Mouse (Mus musculus) lung, postnatal 0 days (tissue): ENCODE results near the gene Abcb8. TPM values are rescaled to one million over a fixed set of nuclear protein-coding genes. Genes with fewer than 3 reads are reported as not detected.
A peak's percentile ranks its signal among the peaks of the same experiment; 100 is the strongest.

ENCODE experiments used
- ATAC-seq: fragments of 200-750 bp; cut with Nextera tagmentation; 2 replicates; pipeline ENCODE4 v1.8.0; 2017; ENCODE audit warnings: moderate library complexity
- DNase-seq: peaks from one replicate; pipeline ENCODE4 v3.0.0-alpha.2; 2016; ENCODE audit warnings: low spot score
- H3K27ac ChIP-seq: fragments of 300-500 bp; sonication (generic); 2 replicates; pipeline ENCODE4 v1.5.1; 2014; ENCODE audit warnings: antibody characterized with exemption, mild to moderate bottlenecking, low read length, mixed read lengths
- H3K27me3 ChIP-seq: fragments of 300-500 bp; sonication (generic); replicated peaks from 2 replicates; pipeline ENCODE4 v1.6.1; 2014; ENCODE audit warnings: low read length, mixed read lengths; ENCODE audit not compliant: insufficient read depth
- H3K36me3 ChIP-seq: fragments of 300-500 bp; sonication (generic); 2 replicates; pipeline ENCODE4 v1.6.1; 2014; ENCODE audit warnings: low read length, mixed read lengths; ENCODE audit not compliant: insufficient read depth
- H3K4me1 ChIP-seq: fragments of 300-500 bp; sonication (generic); 2 replicates; pipeline ENCODE4 v1.6.1; 2014; ENCODE audit warnings: antibody characterized with exemption, low read depth, low read length, mixed read lengths; ENCODE audit not compliant: insufficient read depth
- H3K4me2 ChIP-seq: fragments of 300-500 bp; sonication (generic); replicated peaks from 2 replicates; pipeline ENCODE4 v1.6.1; 2014; ENCODE audit warnings: low read depth, mild to moderate bottlenecking, low read length, moderate library complexity, mixed read lengths
- H3K4me3 ChIP-seq: fragments of 300-500 bp; sonication (generic); 2 replicates; pipeline ENCODE4 v1.5.1; 2014; ENCODE audit warnings: low read depth, low read length
- H3K9ac ChIP-seq: fragments of 300-500 bp; sonication (generic); replicated peaks from 2 replicates; pipeline ENCODE4 v1.6.1; 2014; ENCODE audit warnings: low read depth, mild to moderate bottlenecking
- H3K9me3 ChIP-seq: fragments of 300-500 bp; sonication (generic); 2 replicates; pipeline ENCODE4 v1.6.1; 2016; ENCODE audit warnings: low read length, mixed read lengths
- CTCF ChIP-seq: IDR thresholded peaks from 2 replicates; pipeline ENCODE4 v1.5.1; 2016; ENCODE audit warnings: antibody characterized with exemption, mild to moderate bottlenecking
- EP300 ChIP-seq: IDR thresholded peaks from 2 replicates; pipeline ENCODE4 v1.6.1; 2016; ENCODE audit warnings: antibody characterized with exemption, mild to moderate bottlenecking, control low read depth
- WGBS: fragments of 180-500 bp; shearing (Covaris S2); extraction: QIAGEN DNeasy Blood & Tissue Kit; methylation state at CpG from one replicate; pipeline ENCODE4 v1.1.7; 2014; 5-methylcytosine and 5-hydroxymethylcytosine counted together
- polyA plus RNA-seq: library from polyadenylated mRNA; unstranded; fragments of >200 nt; fragmentation: Nextera tagmentation; extraction: Ambion mirVana; gene quantifications from 2 replicates; pipeline ENCODE4 v1.2.1, GENCODE M21; 2015

Gene Abcb8
- polyA plus RNA-seq, 1 experiment from 2014 or later: 25.6 TPM

- H3K4me3 ChIP-seq: no peak overlapping the region
- TF ChIP-seq EP300 (no peak), CTCF (no peak)
- no peak overlapping the region for H3K9ac ChIP-seq
- H3K4me1 ChIP-seq: no peaks in the 10 kb centered on the region
- 65% methylated on average over 3 of the region's 3 CpGs for WGBS
- DNase-seq: peak; percentile 3
- H3K9me3 ChIP-seq: no peaks in the 10 kb centered on the region
- no peak overlapping the region for H3K27ac ChIP-seq
- H3K4me2 ChIP-seq: no peak overlapping the region
- H3K36me3 ChIP-seq: peaks cover 5% of the 10 kb centered on the region; the same call in 1 of the 2 replicates
- no peak for ATAC-seq
- no peaks in the 10 kb centered on the region for H3K27me3 ChIP-seq
These were observed 12.0 kb downstream of the Abcb8 start for GRCm38 (mm10) chr5:24405389-24405876.

- DNase-seq (no peak), ATAC-seq (no peak)
- no peaks in the 10 kb centered on the region for H3K4me1 ChIP-seq
- H3K4me2 ChIP-seq: no peak overlapping the region
- TF ChIP-seq EP300 (no peak), CTCF (no peak)
- H3K36me3 ChIP-seq: peaks cover 5% of the 10 kb centered on the region; the same call in 1 of the 2 replicates
- no peak overlapping the region for H3K9ac ChIP-seq
- no peak overlapping the region for H3K27ac ChIP-seq
- WGBS: 70% methylated on average over 13 of the region's 13 CpGs
- H3K4me3 ChIP-seq: no peak overlapping the region
- H3K27me3 ChIP-seq: no peaks in the 10 kb centered on the region
- no peaks in the 10 kb centered on the region for H3K9me3 ChIP-seq
These were observed 15.2 kb downstream of the Abcb8 start for GRCm38 (mm10) chr5:24408651-24409050.

GRCm38 (mm10) chr5:24409466-24409865 is 16.0 kb downstream of the Abcb8 start:
- ATAC-seq: no peak
- Histone ChIP-seq H3K27me3 (no peaks in the 10 kb centered on the region), H3K4me1 (no peaks in the 10 kb centered on the region), H3K27ac (no peak overlapping the region), H3K4me2 (no peak overlapping the region), H3K4me3 (no peak overlapping the region), H3K9ac (no peak overlapping the region), H3K36me3 (peaks cover 5% of the 10 kb centered on the region; the same call in 1 of the 2 replicates), H3K9me3 (no peaks in the 10 kb centered on the region)
- 73% methylated on average over 2 of the region's 2 CpGs for WGBS
- TF ChIP-seq EP300 (no peak), CTCF (no peak)
- DNase-seq: no peak

- Histone ChIP-seq H3K4me2 (no peak overlapping the region), H3K27me3 (no peaks in the 10 kb centered on the region), H3K36me3 (no peaks in the 10 kb centered on the region), H3K4me1 (no peaks in the 10 kb centered on the region), H3K27ac (no peak overlapping the region), H3K4me3 (no peak overlapping the region), H3K9me3 (no peaks in the 10 kb centered on the region), H3K9ac (no peak overlapping the region)
- WGBS: 90% methylated on average over 2 of the region's 2 CpGs
- TF ChIP-seq EP300: no peak
- TF ChIP-seq CTCF: no peak
- DNase-seq: no peak
- no peak for ATAC-seq
These were observed 18.6 kb downstream of the Abcb8 start for GRCm38 (mm10) chr5:24412063-24412462.

GRCm38 (mm10) chr5:24413042-24413693 is 19.7 kb downstream of the Abcb8 start, which contains the start of gene Asic3:
Gene Asic3, plus strand, starts transcription at chr5:24413392.
- 42% methylated on average over 11 of the region's 11 CpGs for WGBS
- DNase-seq: no peak

GRCm38 (mm10) chr5:24413938-24414337 is 20.5 kb downstream of the Abcb8 start:
- 69% methylated on average over 13 of the region's 13 CpGs for WGBS
- Histone ChIP-seq H3K36me3 (no peaks in the 10 kb centered on the region), H3K4me1 (no peaks in the 10 kb centered on the region), H3K4me2 (no peak overlapping the region), H3K4me3 (no peak overlapping the region), H3K27me3 (no peaks in the 10 kb centered on the region), H3K9me3 (no peaks in the 10 kb centered on the region), H3K9ac (no peak overlapping the region), H3K27ac (no peak overlapping the region)
- no peak for DNase-seq
- no peak for ATAC-seq
- no peak for TF ChIP-seq CTCF
- TF ChIP-seq EP300: no peak

More at GRCm38 (mm10) chr5:24413042-24413693, 19.7 kb downstream of the Abcb8 start, which contains the start of gene Asic3:
- no peak for TF ChIP-seq EP300
- TF ChIP-seq CTCF: no peak
- H3K36me3 ChIP-seq: no peaks in the 10 kb centered on the region
- H3K9ac ChIP-seq: no peak within 1 kb of the TSS
- no peaks in the 10 kb centered on the region for H3K4me1 ChIP-seq
- H3K27me3 ChIP-seq: no peaks in the 10 kb centered on the region
- no peak within 1 kb of the TSS for H3K4me3 ChIP-seq
- ATAC-seq: no peak
- H3K9me3 ChIP-seq: no peaks in the 10 kb centered on the region
- no peak within 1 kb of the TSS for H3K27ac ChIP-seq
- H3K4me2 ChIP-seq: no peak within 1 kb of the TSS
